Mouse (Mus musculus) embryonic fibroblast, embryonic 13.5 days (primary cell): ENCODE results near the gene Rprml.

Experiments
- CTCF ChIP-seq: IDR thresholded peaks from 2 replicates; pipeline ENCODE4 v1.5.1; 2011; ENCODE audit warnings: mild to moderate bottlenecking, control low read depth, low read length, moderate library complexity, borderline replicate concordance; ENCODE audit not compliant: insufficient read depth
- POLR2A ChIP-seq: IDR thresholded peaks from 2 replicates; pipeline ENCODE4 v1.6.1; 2011; ENCODE audit warnings: low read depth, mild to moderate bottlenecking, control low read depth, low read length, moderate library complexity

DNA sequence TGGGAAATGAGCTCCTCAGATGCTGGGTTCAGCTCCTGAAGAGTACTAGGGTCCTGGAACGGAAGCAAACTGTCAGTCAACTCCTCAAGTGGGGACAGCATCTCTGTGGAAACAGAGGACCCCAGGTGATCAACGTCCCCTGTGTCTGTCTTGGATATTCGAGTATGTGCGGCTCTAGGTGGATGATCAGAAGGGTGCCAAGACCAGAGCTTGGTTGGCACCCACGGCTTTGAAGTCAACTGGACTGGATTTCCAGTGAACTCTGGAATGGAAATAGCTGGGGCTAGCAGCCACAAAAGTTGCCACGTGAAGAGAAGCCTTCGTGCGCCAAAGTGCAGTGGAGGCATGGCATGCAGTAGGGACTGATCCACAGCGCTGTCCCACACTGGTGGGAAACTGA lies 28.3 kb upstream of the Rprml start, which contains the start of gene Gm884:
- no peak for TF ChIP-seq POLR2A
- TF ChIP-seq CTCF = no peak
